Mouse (Mus musculus): ENCODE results near the gene Dock11.
A peak's percentile ranks its signal among the peaks of the same experiment; 100 is the strongest.

Dock11 gene

GRCm38 (mm10) chrX:36101318-36101717 is 212.7 kb downstream of the Dock11 start:
- no peak for DNase-seq (ENCODE audit: low spot score in 2 of 2)

- DNase-seq (ENCODE audit: low spot score in 2 of 2) = no peak
These were observed 220.0 kb downstream of the Dock11 start for GRCm38 (mm10) chrX:36108601-36109000.

- peak in 1 of 2 experiments; percentile 11 for DNase-seq (ENCODE audit: low spot score in 2 of 2)
These were observed 223.2 kb downstream of the Dock11 start, which contains the start of gene Il13ra1 for GRCm38 (mm10) chrX:36111622-36112421. Gene Il13ra1 (plus strand): TSS chrX:36112110.

GRCm38 (mm10) chrX:36112422-36112750 is 223.8 kb downstream of the Dock11 start:
- DNase-seq (ENCODE audit: low spot score in 2 of 2) = no peak

GRCm38 (mm10) chrX:36115171-36115570 is 226.5 kb downstream of the Dock11 start:
- no peak for DNase-seq (ENCODE audit: low spot score in 2 of 2)

All from spleen, postnatal 10 days (tissue).